Mouse (Mus musculus) midbrain, embryonic 10.5 days (tissue): ENCODE measurements around the gene Ccdc113. TPM values are rescaled to one million over a fixed set of nuclear protein-coding genes. Genes with fewer than 3 reads are reported as not detected.
A peak's percentile ranks its signal among the peaks of the same experiment; 100 is the strongest.

ENCODE experiments used
- DNase-seq: peaks from one replicate; pipeline ENCODE4 v3.0.0-alpha.2; 2017; ENCODE audit warnings: low spot score
- H3K27ac ChIP-seq: fragments of 300-500 bp; sonication (generic); replicated peaks from 2 replicates; pipeline ENCODE4 v1.5.1; 2016; ENCODE audit warnings: mild to moderate bottlenecking
- H3K27me3 ChIP-seq: fragments of 300-500 bp; sonication (generic); 2 replicates; pipeline ENCODE4 v1.6.1; 2016; ENCODE audit warnings: low read depth, mild to moderate bottlenecking; ENCODE audit not compliant: poor library complexity, severe bottlenecking
- H3K36me3 ChIP-seq: fragments of 300-500 bp; sonication (generic); 2 replicates; pipeline ENCODE4 v1.6.1; 2016; ENCODE audit warnings: mild to moderate bottlenecking, moderate library complexity
- H3K4me1 ChIP-seq: fragments of 300-500 bp; sonication (generic); 2 replicates; pipeline ENCODE4 v1.6.1; 2016
- H3K4me3 ChIP-seq: fragments of 300-500 bp; sonication (generic); 2 replicates; pipeline ENCODE4 v1.5.1; 2016; ENCODE audit warnings: mild to moderate bottlenecking, moderate library complexity
- H3K9me3 ChIP-seq: fragments of 300-500 bp; sonication (generic); replicated peaks from 2 replicates; pipeline ENCODE4 v1.6.1; 2016; ENCODE audit warnings: mild to moderate bottlenecking
- WGBS: fragments of 180-500 bp; shearing (Covaris S2); methylation state at CpG from one replicate; pipeline ENCODE4 v1.1.7; 2016; 5-methylcytosine and 5-hydroxymethylcytosine counted together
- polyA plus RNA-seq: library from polyadenylated mRNA; unstranded; fragments of >200 nt; fragmentation: Nextera tagmentation; extraction: Ambion mirVana; gene quantifications from 2 replicates; pipeline ENCODE4 v1.2.1, GENCODE M21; 2016

Ccdc113 gene
- 0.09 and 0.20 TPM in 2 replicates for polyA plus RNA-seq

DNA sequence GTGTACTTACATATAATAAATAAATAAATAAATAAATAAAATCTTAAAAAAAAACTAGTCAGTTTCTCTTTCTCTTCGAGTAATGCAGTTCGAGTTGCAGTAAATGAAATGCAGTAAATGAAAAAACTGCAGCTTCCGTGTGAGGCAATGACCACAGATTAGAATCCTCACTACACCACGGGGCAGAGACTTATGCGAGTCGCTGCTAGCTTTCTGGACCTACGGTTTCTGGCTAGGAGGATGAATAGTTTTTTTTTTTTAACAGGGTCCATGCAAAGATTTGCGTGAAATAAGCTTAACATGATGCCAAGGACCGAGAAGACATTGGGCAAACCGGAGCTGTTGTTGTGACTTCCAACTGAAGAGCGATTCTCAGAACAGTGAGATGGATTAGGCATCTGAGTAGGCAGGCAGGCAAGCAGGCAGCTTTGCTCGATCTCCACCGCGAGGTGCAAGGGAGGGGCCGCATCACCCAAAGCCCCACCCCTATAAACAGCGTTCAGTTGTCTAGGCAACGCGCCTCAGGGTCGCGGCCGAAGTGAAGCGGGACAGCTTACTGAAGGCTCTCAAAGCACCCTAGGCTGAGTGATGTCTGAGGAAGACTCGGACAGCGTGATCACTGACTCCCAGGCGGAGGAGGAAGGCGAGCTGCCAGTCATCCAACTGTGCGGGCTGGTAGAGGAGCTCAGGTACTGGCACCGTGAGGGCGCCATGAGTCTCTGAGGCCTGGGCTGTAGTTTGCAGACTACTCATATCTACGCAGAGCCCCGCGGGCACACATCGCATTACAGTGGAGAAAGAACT, at the start of gene Ccdc113:
TSS of gene Ccdc113 (plus strand) at position 502 of the 804 bp plus-strand sequence.
- DNase-seq, result peak; percentile 76
- 7% methylated on average over 33 of the region's 33 CpGs for WGBS
- Histone ChIP-seq H3K4me3 (peak within 1 kb of the TSS; percentile 59), H3K27ac (peak within 1 kb of the TSS; percentile 43; the same call in 1 of the 2 replicates), H3K27me3 (no peaks in the 10 kb centered on the region), H3K36me3 (no peaks in the 10 kb centered on the region), H3K4me1 (peaks cover 10% of the 10 kb centered on the region), H3K9me3 (no peaks in the 10 kb centered on the region)

DNA sequence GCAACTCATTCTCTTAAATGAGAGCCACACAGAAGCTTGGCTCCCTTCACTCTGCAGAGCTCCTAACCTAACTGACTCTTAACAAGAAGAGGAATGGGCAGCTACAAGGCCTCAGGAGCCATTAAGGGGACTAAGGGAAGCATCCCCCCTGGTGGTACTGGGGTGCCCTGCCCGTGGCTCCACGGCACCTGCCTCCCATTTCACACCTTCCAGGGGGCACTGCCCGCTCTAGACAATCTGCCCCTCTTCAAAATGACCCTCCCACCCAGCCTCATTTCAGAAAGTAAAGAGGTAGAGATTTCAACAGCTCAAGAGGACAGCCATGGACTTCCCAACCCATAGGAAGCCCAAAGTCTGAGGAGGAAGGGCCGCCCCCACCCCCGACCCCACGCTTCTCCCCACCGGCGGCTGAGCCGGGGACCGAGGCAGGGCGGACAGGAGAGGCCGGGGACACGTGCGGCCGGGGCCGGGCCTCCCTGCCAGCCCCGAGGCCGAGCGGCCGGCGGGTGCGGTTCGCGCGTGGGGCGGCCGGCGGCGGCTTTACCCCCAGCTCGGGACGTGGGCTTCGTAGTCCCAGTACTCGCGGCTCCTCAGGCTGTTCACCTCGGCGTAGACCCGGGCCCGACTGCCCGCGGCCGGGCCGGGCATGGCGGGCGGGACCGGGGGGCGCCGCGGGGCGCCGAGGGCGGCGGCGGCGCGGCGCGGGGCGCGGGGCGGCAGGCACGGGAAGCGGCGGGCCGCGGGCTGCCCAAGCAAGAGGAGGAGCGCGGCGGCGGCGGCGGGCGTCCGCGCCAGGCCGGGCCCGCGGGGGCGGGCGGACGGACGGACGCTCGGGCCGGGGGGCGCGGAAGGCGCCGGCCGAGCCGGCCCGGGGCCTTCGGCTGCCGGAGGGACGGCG, 45.8 kb upstream of the Ccdc113 start:
- Histone ChIP-seq H3K4me3 (peak overlapping the region; percentile 95), H3K27ac (peak overlapping the region; percentile 91), H3K4me1 (peaks cover 18% of the 10 kb centered on the region), H3K27me3 (no peaks in the 10 kb centered on the region), H3K36me3 (peaks cover 41% of the 10 kb centered on the region), H3K9me3 (no peaks in the 10 kb centered on the region)
- DNase-seq, result peak; percentile 18
- WGBS, result 3% methylated on average over 92 of the region's 95 CpGs

DNA sequence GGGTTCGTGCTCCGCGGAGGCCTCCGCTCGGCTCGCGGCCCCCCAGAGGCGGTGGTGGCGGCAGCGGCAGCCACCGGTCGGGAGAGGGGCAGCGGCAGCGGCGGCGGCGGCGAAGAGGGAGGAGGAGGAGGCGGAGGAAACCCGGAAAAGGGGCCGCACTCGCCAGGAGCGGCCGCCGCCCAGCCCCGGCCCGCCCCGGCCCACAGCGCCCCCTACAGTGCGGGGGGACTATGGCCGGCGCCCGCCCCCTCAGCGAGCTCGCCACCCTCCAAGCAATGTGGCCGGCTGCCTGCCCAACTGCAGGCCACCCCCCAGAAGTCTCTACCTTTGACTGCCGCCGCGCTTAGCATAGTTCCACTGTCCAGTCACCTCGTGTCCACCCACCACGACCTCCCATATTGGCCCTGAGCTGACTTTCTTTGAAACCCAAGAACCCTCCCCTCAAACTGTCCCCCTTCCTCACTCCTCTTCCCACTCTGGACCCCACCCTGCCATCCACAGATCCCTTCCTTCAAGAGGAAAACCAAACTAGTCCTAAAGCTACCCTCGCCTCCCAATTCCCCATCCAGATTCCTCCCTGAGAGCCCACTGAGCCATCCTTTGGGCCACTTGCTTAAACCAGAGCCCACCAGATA, 45.1 kb upstream of the Ccdc113 start:
- Histone ChIP-seq H3K9me3 (no peaks in the 10 kb centered on the region), H3K4me3 (peak overlapping the region; percentile 95), H3K36me3 (peaks cover 34% of the 10 kb centered on the region), H3K27ac (peak overlapping the region; percentile 91), H3K27me3 (no peaks in the 10 kb centered on the region), H3K4me1 (peaks cover 18% of the 10 kb centered on the region)
- 1% methylated on average over 34 of the region's 42 CpGs for WGBS
- peak; percentile 85 for DNase-seq

DNA sequence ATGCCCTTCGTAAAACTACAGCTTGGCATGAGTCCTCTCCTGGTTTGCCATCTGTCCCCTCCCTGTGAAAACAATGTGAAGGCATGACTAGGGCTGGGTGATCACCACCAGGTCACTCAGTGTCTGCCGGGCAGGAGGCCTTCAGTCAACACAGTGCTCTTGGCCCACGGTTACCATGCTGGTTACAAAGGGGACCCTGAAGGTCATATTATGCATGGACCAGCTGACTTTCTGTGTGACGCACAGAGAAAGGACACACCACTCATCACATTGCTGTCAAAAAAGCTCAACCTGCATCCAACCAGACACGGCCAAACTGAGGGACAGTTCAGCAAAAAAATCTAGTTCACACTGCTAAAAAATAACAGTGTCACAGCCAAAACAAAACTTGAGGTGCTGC, 43.9 kb upstream of the Ccdc113 start, which contains the start of gene Csnk2a2:
TSS of gene Csnk2a2 (minus strand) at position 34 of the 400 bp plus-strand sequence.
- DNase-seq, result no peak
- peak within 1 kb of the TSS; percentile 95 for H3K4me3 ChIP-seq
- no peaks in the 10 kb centered on the region for H3K27me3 ChIP-seq
- no peaks in the 10 kb centered on the region for H3K9me3 ChIP-seq
- WGBS, result 88% methylated on average over 5 of the region's 5 CpGs
- peaks cover 22% of the 10 kb centered on the region for H3K36me3 ChIP-seq
- H3K4me1 ChIP-seq, result peaks cover 18% of the 10 kb centered on the region
- H3K27ac ChIP-seq, result peak within 1 kb of the TSS; percentile 91

DNA sequence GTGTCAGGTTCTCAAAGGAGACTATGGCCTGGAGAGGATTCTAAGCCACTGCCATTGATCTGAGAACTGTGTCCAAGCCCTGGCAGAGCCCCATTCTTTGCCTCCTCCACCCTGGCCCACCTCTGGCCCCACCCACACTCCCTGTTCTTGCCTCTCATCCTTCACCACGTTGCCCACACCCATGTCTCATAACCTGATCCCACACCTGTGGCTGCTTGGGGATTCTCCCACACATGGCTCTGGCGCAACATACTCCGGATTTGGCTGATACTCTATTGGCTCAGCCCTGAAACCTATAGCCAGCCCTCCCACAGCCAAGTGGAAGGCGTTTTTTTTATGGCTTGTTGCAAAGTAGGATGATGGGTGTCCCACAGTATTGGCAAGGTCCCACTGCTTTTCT, 41.8 kb upstream of the Ccdc113 start:
- Histone ChIP-seq H3K27me3 (no peaks in the 10 kb centered on the region), H3K9me3 (no peaks in the 10 kb centered on the region), H3K27ac (no peak overlapping the region), H3K4me3 (no peak overlapping the region), H3K4me1 (peaks cover 15% of the 10 kb centered on the region), H3K36me3 (peaks cover 1% of the 10 kb centered on the region; the same call in 1 of the 2 replicates)
- DNase-seq, result no peak
- WGBS, result 76% methylated on average over 4 of the region's 4 CpGs

DNA sequence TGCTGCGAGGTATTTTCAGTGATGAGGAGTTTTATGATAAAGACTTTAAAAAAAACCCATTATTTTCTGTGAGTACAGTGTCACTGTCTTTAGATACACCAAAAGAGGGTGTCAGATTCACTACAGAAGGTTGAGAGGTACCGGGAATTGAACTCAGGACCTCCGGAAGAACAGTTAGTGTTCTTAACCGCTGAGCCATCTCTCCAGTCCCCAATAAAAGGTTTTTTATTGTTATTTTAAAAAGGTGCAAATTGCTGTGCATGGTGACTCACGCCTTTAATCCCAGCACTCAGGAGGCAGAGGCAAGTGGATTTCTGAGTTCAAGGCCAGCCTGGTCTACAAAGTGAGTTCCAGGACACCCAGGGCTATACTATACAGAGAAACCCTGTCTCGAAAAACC, 38.4 kb upstream of the Ccdc113 start:
- Histone ChIP-seq H3K27me3 (no peaks in the 10 kb centered on the region), H3K9me3 (no peaks in the 10 kb centered on the region), H3K4me3 (no peak overlapping the region), H3K36me3 (no peaks in the 10 kb centered on the region), H3K4me1 (no peaks in the 10 kb centered on the region), H3K27ac (no peak overlapping the region)
- WGBS, result 90% methylated on average over 6 of the region's 6 CpGs
- DNase-seq, result no peak

DNA sequence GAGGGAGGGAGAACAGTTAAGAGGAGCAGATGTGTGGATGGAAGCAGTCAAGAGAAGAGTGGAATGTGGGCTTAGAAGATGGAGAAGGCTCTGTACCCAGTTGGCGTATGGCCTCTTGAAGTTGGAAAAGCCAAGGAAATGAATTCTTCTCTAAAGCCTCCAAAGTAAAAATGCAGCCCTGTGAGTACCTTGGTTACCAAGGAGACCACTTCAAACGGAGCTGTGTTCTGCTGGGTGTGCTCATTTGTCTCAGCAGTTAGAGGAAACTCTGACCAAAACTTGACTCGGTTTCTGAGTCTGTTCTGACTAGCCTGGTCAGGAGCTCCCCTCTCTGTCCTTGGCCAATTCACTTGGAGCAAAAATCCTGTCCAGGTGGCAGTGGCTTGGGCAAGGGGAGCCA, 37.5 kb upstream of the Ccdc113 start:
- Histone ChIP-seq H3K36me3 (no peaks in the 10 kb centered on the region), H3K27ac (no peak overlapping the region), H3K27me3 (no peaks in the 10 kb centered on the region), H3K4me3 (no peak overlapping the region), H3K9me3 (no peaks in the 10 kb centered on the region), H3K4me1 (no peaks in the 10 kb centered on the region)
- 57% methylated on average over 3 of the region's 3 CpGs for WGBS
- no peak for DNase-seq

DNA sequence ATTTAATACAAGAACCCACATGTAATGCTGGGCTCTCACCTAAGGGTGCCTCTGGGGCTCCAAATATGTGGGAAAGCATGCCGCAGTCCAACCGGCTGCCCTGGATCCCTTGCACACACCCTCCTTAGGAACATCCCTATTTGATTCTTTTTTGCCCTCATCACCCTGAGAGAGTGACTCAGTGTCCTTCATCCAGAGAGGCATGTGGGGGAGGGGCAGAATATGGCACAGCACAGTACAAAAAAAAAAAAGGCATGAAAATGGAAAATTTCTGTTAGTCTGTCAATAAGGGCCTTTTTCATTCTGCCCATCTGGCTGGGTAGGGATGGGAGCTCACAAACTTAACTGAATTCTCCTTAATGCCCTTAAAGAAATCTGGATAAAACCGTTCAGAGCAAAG, 36.1 kb upstream of the Ccdc113 start:
- H3K36me3 ChIP-seq, result no peaks in the 10 kb centered on the region
- H3K9me3 ChIP-seq, result no peaks in the 10 kb centered on the region
- no peaks in the 10 kb centered on the region for H3K27me3 ChIP-seq
- no peaks in the 10 kb centered on the region for H3K4me1 ChIP-seq
- no peak overlapping the region for H3K4me3 ChIP-seq
- H3K27ac ChIP-seq, result no peak overlapping the region
- WGBS, result 80% methylated on average over 3 of the region's 3 CpGs
- no peak for DNase-seq

DNA sequence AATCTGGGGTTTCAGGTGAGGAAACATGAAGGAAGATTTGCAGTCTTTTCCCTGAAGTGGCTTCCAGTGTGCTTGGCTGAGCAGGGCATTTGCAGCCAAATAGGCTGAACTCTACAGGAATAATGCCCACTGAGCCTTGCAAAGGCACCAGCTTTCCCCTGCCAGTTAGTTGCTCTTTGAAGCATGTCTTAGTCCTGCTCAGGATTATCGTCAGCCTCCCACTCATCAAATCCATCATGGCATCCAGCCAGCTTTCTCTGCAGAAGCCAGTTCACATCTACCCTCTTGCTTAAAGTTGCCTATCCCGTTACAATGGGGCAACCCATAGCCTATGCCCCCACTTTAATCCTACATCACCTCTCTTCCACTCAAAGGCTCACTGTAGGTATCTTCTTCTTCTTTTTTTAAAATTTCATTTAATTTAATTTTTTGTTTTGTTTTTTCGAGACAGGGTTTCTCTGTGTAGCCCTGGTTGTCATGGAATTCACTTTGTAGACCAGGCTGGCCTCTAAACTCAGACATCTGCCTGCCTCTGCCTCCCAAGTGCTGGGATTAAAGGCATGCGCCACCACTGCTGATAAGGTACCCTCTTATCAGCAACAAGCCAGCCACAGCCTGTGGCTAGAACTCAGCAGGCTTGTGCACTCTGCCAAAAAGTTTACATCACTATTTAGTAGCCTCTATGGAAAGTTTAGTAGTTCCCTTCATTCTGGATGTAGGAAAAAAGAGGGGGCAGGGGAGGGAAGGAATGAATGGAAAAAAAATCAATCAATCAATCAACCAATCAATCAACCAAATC, 34.4 kb upstream of the Ccdc113 start:
- DNase-seq, result no peak
- no peaks in the 10 kb centered on the region for H3K4me1 ChIP-seq

DNA sequence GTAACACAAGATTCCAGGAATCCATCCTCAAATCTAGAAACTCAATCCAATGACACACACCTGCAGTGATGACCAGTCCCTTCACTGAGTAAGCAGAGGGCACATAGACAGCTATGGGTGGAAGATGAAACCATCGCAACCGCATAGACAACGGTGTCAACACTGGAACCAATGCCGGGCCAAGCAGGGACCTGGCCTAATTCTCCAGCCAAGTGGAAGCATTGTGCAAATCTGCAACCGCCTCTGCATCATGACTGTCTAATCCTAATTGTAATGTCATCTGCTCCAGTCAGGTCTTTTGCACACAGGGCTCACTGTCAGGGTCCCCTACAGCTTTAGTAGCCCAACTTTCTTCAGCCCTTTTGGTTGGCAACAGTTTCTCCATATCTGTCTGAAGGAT, 33.4 kb upstream of the Ccdc113 start:
- WGBS, result 96% methylated on average over 5 of the region's 5 CpGs
- DNase-seq, result no peak
- H3K4me3 ChIP-seq, result no peak overlapping the region

More for the DNA sequence above, 34.4 kb upstream of the Ccdc113 start:
- 76% methylated on average over 4 of the region's 4 CpGs for WGBS
- Histone ChIP-seq H3K4me3 (no peak overlapping the region), H3K36me3 (no peaks in the 10 kb centered on the region), H3K27ac (no peak overlapping the region), H3K27me3 (no peaks in the 10 kb centered on the region), H3K9me3 (no peaks in the 10 kb centered on the region)

DNA sequence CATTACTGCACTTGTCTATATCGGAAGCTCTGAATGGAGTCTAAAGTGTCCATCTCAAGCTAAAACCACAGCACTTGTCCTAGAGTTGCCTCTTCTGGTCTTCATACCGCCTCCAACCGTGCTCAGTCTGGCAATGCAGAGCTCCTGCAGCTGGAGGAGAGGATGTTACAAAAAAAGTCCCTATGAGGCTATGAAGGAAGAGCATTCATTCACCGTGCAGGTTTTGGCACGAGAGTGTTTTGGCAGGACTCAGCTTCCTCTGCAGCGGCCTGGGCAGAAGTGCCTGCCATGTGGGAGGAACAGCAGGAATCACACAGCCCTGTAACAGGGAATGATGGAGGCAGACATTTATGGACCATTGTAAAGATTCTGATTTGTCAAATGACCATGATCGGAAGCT, 31.5 kb upstream of the Ccdc113 start:
- no peak for DNase-seq
- H3K27ac ChIP-seq, result no peak overlapping the region
- no peaks in the 10 kb centered on the region for H3K9me3 ChIP-seq
- 88% methylated on average over 7 of the region's 7 CpGs for WGBS
- no peak overlapping the region for H3K4me3 ChIP-seq
- no peaks in the 10 kb centered on the region for H3K4me1 ChIP-seq
- no peaks in the 10 kb centered on the region for H3K36me3 ChIP-seq
- H3K27me3 ChIP-seq, result no peaks in the 10 kb centered on the region

More for the DNA sequence above, 33.4 kb upstream of the Ccdc113 start:
- H3K4me1 ChIP-seq, result no peaks in the 10 kb centered on the region
- no peaks in the 10 kb centered on the region for H3K9me3 ChIP-seq
- H3K36me3 ChIP-seq, result no peaks in the 10 kb centered on the region
- H3K27ac ChIP-seq, result no peak overlapping the region
- H3K27me3 ChIP-seq, result no peaks in the 10 kb centered on the region

DNA sequence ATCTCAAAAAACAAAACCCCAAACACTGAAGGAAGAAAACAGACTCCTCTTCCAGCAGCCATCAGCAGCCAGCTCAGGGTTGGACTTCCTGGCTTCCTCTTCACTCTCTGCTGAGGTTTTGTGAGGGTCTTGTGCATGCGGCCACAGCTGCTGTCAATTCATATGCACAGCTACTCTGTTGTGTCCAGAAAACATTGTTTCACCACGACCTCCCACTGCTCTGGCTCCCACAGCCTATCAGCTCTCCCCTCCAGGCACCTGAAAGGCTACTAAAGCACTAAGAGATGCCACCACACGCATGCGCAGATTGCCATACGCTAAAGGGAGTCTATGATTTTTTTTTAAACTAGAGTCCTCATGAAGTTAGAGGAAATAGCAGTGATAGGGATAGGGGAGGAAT, 29.1 kb upstream of the Ccdc113 start:
- WGBS, result 71% methylated on average over 5 of the region's 5 CpGs
- Histone ChIP-seq H3K36me3 (no peaks in the 10 kb centered on the region), H3K27me3 (no peaks in the 10 kb centered on the region), H3K4me1 (no peaks in the 10 kb centered on the region), H3K27ac (no peak overlapping the region), H3K4me3 (no peak overlapping the region), H3K9me3 (no peaks in the 10 kb centered on the region)
- DNase-seq, result no peak
